Mouse (Mus musculus) forebrain, postnatal 0 days (tissue): ENCODE measurements around the gene Eif2s2. TPM values are rescaled to one million over a fixed set of nuclear protein-coding genes. Genes with fewer than 3 reads are reported as not detected.

ENCODE experiments used
- ATAC-seq: fragments of 200-750 bp; cut with Nextera tagmentation; 2 replicates; pipeline ENCODE4 v1.8.0; 2017; ENCODE audit warnings: mild to moderate bottlenecking, moderate library complexity
- DNase-seq: peaks from one replicate; pipeline ENCODE4 v3.0.0-alpha.2; 2015
- H3K27ac ChIP-seq: fragments of 300-500 bp; sonication (generic); 2 replicates; pipeline ENCODE4 v1.5.1; 2014; ENCODE audit warnings: low read depth, mild to moderate bottlenecking, antibody characterized with exemption, low read length, moderate library complexity, mixed read lengths
- H3K27me3 ChIP-seq: fragments of 300-500 bp; sonication (generic); 2 replicates; pipeline ENCODE4 v1.6.1; 2014; ENCODE audit warnings: mild to moderate bottlenecking, low read length, mixed read lengths; ENCODE audit not compliant: insufficient read depth
- H3K36me3 ChIP-seq: fragments of 300-500 bp; sonication (generic); 2 replicates; pipeline ENCODE4 v1.6.1; 2014; ENCODE audit warnings: mild to moderate bottlenecking, moderate library complexity; ENCODE audit not compliant: insufficient read depth
- H3K4me1 ChIP-seq: fragments of 300-500 bp; sonication (generic); 2 replicates; pipeline ENCODE4 v1.6.1; 2014; ENCODE audit warnings: antibody characterized with exemption; ENCODE audit not compliant: insufficient read depth
- H3K4me2 ChIP-seq: fragments of 300-500 bp; sonication (generic); 2 replicates; pipeline ENCODE4 v1.6.1; 2014; ENCODE audit warnings: low read depth, mild to moderate bottlenecking, moderate library complexity
- H3K4me3 ChIP-seq: fragments of 300-500 bp; sonication (generic); 2 replicates; pipeline ENCODE4 v1.5.1; 2014; ENCODE audit warnings: low read depth, low read length, mixed read lengths
- H3K9ac ChIP-seq: fragments of 300-500 bp; sonication (generic); 2 replicates; pipeline ENCODE4 v1.6.1; 2014; ENCODE audit warnings: mild to moderate bottlenecking
- H3K9me3 ChIP-seq: fragments of 300-500 bp; sonication (generic); 2 replicates; pipeline ENCODE4 v1.6.1; 2016; ENCODE audit warnings: low read length
- CTCF ChIP-seq: sonication (generic); IDR thresholded peaks from 2 replicates; pipeline ENCODE4 v1.5.1; 2016; ENCODE audit warnings: antibody characterized with exemption, control low read depth, low read depth
- WGBS: fragments of 180-500 bp; shearing (Covaris S2); extraction: QIAGEN DNeasy Blood & Tissue Kit; methylation state at CpG from one replicate; pipeline ENCODE4 v1.1.7; 2014; 5-methylcytosine and 5-hydroxymethylcytosine counted together
- polyA plus RNA-seq: library from polyadenylated mRNA; unstranded; fragments of >200 nt; fragmentation: Nextera tagmentation; extraction: Ambion mirVana; gene quantifications from 2 replicates; pipeline ENCODE4 v1.2.1, GENCODE M21; 2015
- total RNA-seq: library from RNA; depleted of rRNA; stranded (reverse); fragments of >200 nt; gene quantifications from 2 replicates; pipeline ENCODE4 v1.2.3, GENCODE M21; 2014; rRNA removed

Gene Eif2s2
- 76.4 and 81.3 TPM in 2 replicates for total RNA-seq
- 103 and 127 TPM in 2 replicates for polyA plus RNA-seq

- DNase-seq (peak; percentile 99), ATAC-seq (peak; percentile 99)
- H3K4me3 ChIP-seq: peak within 1 kb of the TSS; percentile 80
- no peak for TF ChIP-seq CTCF
- peak within 1 kb of the TSS; percentile 68 for H3K4me2 ChIP-seq
- peaks cover 7% of the 10 kb centered on the region for H3K4me1 ChIP-seq
- no peaks in the 10 kb centered on the region for H3K9me3 ChIP-seq
- no peaks in the 10 kb centered on the region for H3K27me3 ChIP-seq
- peak within 1 kb of the TSS; percentile 75 for H3K27ac ChIP-seq
- WGBS: 1% methylated on average over 75 of the region's 75 CpGs
- H3K36me3 ChIP-seq: no peaks in the 10 kb centered on the region
- peak within 1 kb of the TSS; percentile 77 for H3K9ac ChIP-seq
Measured at GRCm38 (mm10) chr2:154892201-154893044, at the start of gene Eif2s2. TSS of gene Eif2s2 (minus strand) at chr2:154892935.

- Histone ChIP-seq H3K4me3 (no peak overlapping the region), H3K4me2 (no peak overlapping the region), H3K36me3 (no peaks in the 10 kb centered on the region), H3K27me3 (no peaks in the 10 kb centered on the region), H3K4me1 (no peaks in the 10 kb centered on the region), H3K9ac (no peak overlapping the region), H3K9me3 (no peaks in the 10 kb centered on the region), H3K27ac (no peak overlapping the region)
- DNase-seq: no peak
- WGBS: 62% methylated on average over 10 of the region's 10 CpGs
- no peak for TF ChIP-seq CTCF
- ATAC-seq: no peak
Measured at GRCm38 (mm10) chr2:154941952-154942351, 49.2 kb upstream of the Eif2s2 start.

GRCm38 (mm10) chr2:154937547-154938390, 45.0 kb upstream of the Eif2s2 start:
- WGBS: 86% methylated on average over 8 of the region's 8 CpGs
- no peak for ATAC-seq
- Histone ChIP-seq H3K9ac (no peak overlapping the region), H3K27ac (no peak overlapping the region), H3K36me3 (no peaks in the 10 kb centered on the region), H3K27me3 (no peaks in the 10 kb centered on the region), H3K4me2 (no peak overlapping the region), H3K4me1 (no peaks in the 10 kb centered on the region), H3K4me3 (no peak overlapping the region), H3K9me3 (no peaks in the 10 kb centered on the region)
- no peak for DNase-seq
- no peak for TF ChIP-seq CTCF

GRCm38 (mm10) chr2:154936536-154937155, 43.9 kb upstream of the Eif2s2 start:
- H3K9me3 ChIP-seq: no peaks in the 10 kb centered on the region
- WGBS: 69% methylated on average over 11 of the region's 11 CpGs
- ATAC-seq (no peak), DNase-seq (no peak)
- no peak overlapping the region for H3K27ac ChIP-seq
- no peaks in the 10 kb centered on the region for H3K4me1 ChIP-seq
- H3K36me3 ChIP-seq: no peaks in the 10 kb centered on the region
- peaks cover 3% of the 10 kb centered on the region; the same call in 1 of the 2 replicates for H3K27me3 ChIP-seq
- TF ChIP-seq CTCF: no peak
- H3K9ac ChIP-seq: no peak overlapping the region
- no peak overlapping the region for H3K4me2 ChIP-seq
- no peak overlapping the region for H3K4me3 ChIP-seq

GRCm38 (mm10) chr2:154936106-154936505, 43.4 kb upstream of the Eif2s2 start:
- H3K4me1 ChIP-seq: no peaks in the 10 kb centered on the region
- no peaks in the 10 kb centered on the region for H3K9me3 ChIP-seq
- WGBS: 62% methylated on average over 6 of the region's 6 CpGs
- peaks cover 3% of the 10 kb centered on the region; the same call in 1 of the 2 replicates for H3K27me3 ChIP-seq
- ATAC-seq: no peak
- no peak overlapping the region for H3K4me2 ChIP-seq
- H3K4me3 ChIP-seq: no peak overlapping the region
- no peaks in the 10 kb centered on the region for H3K36me3 ChIP-seq
- no peak for DNase-seq
- TF ChIP-seq CTCF: no peak
- no peak overlapping the region for H3K27ac ChIP-seq
- no peak overlapping the region for H3K9ac ChIP-seq

- Histone ChIP-seq H3K9ac (no peak overlapping the region), H3K36me3 (no peaks in the 10 kb centered on the region), H3K4me3 (no peak overlapping the region), H3K4me2 (no peak overlapping the region), H3K9me3 (no peaks in the 10 kb centered on the region), H3K27ac (no peak overlapping the region), H3K27me3 (peaks cover 3% of the 10 kb centered on the region; the same call in 1 of the 2 replicates), H3K4me1 (no peaks in the 10 kb centered on the region)
- WGBS: 46% methylated on average over 4 of the region's 4 CpGs
- DNase-seq: peak; percentile 61
- peak; percentile 46 for TF ChIP-seq CTCF
- peak; percentile 60; the same call in 1 of the 2 replicates for ATAC-seq
Measured at GRCm38 (mm10) chr2:154933884-154934283, 41.1 kb upstream of the Eif2s2 start.
